Mouse (Mus musculus) skeletal muscle tissue, adult 2 months (tissue): ENCODE results near the gene Smarce1.
"Not testable (repeated sequence)": the region's sequence is repeated elsewhere in the genome, so short reads cannot be mapped to it uniquely, and the experiment has no call there.

Source experiments
- DNase-seq: peaks from one replicate; pipeline ENCODE4 v3.0.0-alpha.2; 2012; ENCODE audit warnings: low read depth, low spot score

Gene Smarce1

GRCm38 (mm10) chr11:99230261-99231048 lies at the start of gene Smarce1:
TSS of gene Smarce1 (minus strand) at chr11:99231017.
- peak; percentile 50 for DNase-seq

- DNase-seq = no peak
Measured at GRCm38 (mm10) chr11:99279986-99280385, 49.2 kb upstream of the Smarce1 start.

GRCm38 (mm10) chr11:99276786-99277185 lies 46.0 kb upstream of the Smarce1 start:
- no peak for DNase-seq

- DNase-seq = no peak
Measured at GRCm38 (mm10) chr11:99275624-99276023, 44.8 kb upstream of the Smarce1 start.

GRCm38 (mm10) chr11:99272721-99273120 lies 41.9 kb upstream of the Smarce1 start:
- no peak for DNase-seq

GRCm38 (mm10) chr11:99269192-99269591 lies 38.4 kb upstream of the Smarce1 start:
- DNase-seq = no peak

GRCm38 (mm10) chr11:99265796-99266195 lies 35.0 kb upstream of the Smarce1 start:
- no peak for DNase-seq

- DNase-seq = no peak
Measured at GRCm38 (mm10) chr11:99265220-99265619, 34.4 kb upstream of the Smarce1 start.

- no peak for DNase-seq
Measured at GRCm38 (mm10) chr11:99256213-99256612, 25.4 kb upstream of the Smarce1 start.

GRCm38 (mm10) chr11:99255316-99255715 lies 24.5 kb upstream of the Smarce1 start:
- no peak for DNase-seq

- no peak for DNase-seq
Measured at GRCm38 (mm10) chr11:99253893-99254292, 23.1 kb upstream of the Smarce1 start.

GRCm38 (mm10) chr11:99252671-99253070 lies 21.9 kb upstream of the Smarce1 start:
- DNase-seq = no peak

- no peak for DNase-seq
Measured at GRCm38 (mm10) chr11:99250666-99251065, 19.8 kb upstream of the Smarce1 start.

GRCm38 (mm10) chr11:99250241-99250640 lies 19.4 kb upstream of the Smarce1 start:
- no peak for DNase-seq

GRCm38 (mm10) chr11:99249115-99249514 lies 18.3 kb upstream of the Smarce1 start:
- no peak for DNase-seq

- no peak for DNase-seq
Measured at GRCm38 (mm10) chr11:99247916-99248315, 17.1 kb upstream of the Smarce1 start.

GRCm38 (mm10) chr11:99244519-99244918 lies 13.7 kb upstream of the Smarce1 start:
- DNase-seq = not testable (repeated sequence)

GRCm38 (mm10) chr11:99243820-99244374 lies 13.1 kb upstream of the Smarce1 start, which contains the start of gene Krt222:
TSS of gene Krt222 (minus strand) at chr11:99244085.
- no peak for DNase-seq

- no peak for DNase-seq
Measured at GRCm38 (mm10) chr11:99243200-99243819, 12.5 kb upstream of the Smarce1 start.

GRCm38 (mm10) chr11:99242056-99242455 lies 11.2 kb upstream of the Smarce1 start:
- DNase-seq = no peak

- DNase-seq = peak; percentile 20
Measured at GRCm38 (mm10) chr11:99238468-99238867, 7.7 kb upstream of the Smarce1 start.

GRCm38 (mm10) chr11:99231049-99231816 lies 416 bp upstream of the Smarce1 start:
- no peak for DNase-seq
